Mouse (Mus musculus) left cerebral cortex, adult 9 months (tissue): ENCODE measurements around the gene Trim6.
"Not testable (repeated sequence)": the region's sequence is repeated elsewhere in the genome, so short reads cannot be mapped to it uniquely, and the experiment has no call there.

Experiments
- DNase-seq, 2 experiments: peaks; one replicate each; pipeline ENCODE4 v3.0.0; 2022; ENCODE audit warnings: low spot score in 2 of 2

Trim6 gene

DNA sequence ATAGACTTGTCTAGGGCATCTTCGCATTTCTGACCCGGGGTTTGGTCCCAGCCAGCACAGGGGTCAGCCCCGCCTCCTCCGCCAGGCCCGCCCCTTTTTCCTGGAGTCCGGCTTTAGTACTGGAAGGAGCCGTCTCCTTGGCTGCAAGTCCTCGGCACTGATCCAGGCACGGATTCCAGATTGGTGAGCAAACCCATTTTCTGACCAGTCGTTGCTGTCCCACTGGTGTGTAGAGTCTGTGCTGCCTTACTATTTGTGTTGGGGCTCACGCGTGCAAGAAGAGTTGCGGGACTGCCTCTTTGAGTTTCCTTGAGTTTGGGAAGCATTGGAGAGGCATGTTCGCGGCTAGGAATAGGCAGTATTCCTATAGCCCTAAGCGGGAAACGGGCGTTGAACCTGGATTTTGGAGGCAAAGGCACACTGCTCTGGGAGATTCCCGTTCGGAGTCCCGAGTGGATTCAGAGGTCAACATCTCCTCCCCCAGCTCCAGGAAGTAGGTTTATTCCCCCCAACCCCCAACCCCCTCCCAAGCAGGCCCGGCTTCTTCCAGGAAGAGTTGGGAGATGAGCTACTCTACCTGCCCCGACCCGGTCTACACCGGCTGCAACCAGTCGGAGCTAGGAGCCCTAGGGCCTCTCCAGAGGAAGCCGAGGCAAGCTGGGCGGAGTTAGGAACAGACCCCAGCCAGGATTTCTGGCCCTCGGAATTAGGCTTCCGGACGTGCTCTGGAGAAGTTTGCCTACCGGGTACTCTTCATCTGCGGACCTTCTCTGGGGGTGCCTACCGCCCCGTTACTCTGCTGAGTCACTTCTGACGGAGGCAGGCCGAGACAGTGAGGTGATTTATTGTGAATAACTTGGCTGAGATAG, at the start of gene Trim6:
TSS of gene Trim6 (plus strand) at position 93 of the 869 bp plus-strand sequence.
- peak in 1 of 2 experiments; percentile 3 for DNase-seq

DNA sequence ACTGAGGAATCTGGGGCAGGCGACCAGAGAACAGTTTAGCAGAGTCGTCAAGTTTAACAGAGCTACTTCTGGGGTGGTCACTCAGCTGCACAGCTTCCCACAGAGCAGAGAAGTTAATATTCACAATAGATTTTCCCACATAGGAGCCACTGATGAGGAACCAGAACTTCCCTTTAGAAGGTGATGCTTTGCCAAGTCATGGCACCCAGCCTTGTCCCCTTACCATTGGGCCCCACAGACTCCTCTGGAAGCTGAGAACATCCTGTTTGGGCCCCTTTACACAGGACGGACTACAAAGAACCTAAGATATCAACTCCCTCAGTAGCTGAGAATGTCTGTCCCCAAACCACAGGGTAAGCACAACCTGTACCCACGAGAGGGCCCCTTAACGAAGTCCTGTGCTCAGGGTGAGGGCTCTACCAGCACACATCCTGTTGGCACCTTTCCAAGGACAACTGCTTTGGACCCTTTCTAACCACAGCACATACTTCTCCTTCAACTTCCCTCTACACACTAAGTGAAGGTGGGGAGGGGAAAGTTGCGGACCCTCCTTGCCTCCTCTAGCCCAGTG, 48.9 kb upstream of the Trim6 start:
- no peak for DNase-seq

DNA sequence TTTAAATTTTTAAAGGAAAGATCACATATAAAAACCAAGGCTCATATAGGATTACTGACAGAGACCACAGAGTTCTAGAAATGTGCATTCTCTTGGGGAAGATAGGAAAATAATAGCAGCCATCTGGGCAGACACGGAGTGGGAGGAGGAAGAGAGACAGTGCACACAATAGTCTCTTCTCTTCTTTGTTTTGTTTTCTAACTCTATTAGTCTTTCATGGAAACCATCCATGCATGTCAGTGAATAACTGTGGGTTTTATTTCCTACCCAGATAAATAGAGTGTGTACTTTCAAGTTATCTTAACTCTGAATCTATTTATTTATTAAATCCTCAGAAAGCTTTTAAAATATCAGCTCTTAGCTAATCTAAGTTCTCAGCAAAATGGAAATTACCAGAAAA, 43.5 kb upstream of the Trim6 start:
- no peak for DNase-seq

DNA sequence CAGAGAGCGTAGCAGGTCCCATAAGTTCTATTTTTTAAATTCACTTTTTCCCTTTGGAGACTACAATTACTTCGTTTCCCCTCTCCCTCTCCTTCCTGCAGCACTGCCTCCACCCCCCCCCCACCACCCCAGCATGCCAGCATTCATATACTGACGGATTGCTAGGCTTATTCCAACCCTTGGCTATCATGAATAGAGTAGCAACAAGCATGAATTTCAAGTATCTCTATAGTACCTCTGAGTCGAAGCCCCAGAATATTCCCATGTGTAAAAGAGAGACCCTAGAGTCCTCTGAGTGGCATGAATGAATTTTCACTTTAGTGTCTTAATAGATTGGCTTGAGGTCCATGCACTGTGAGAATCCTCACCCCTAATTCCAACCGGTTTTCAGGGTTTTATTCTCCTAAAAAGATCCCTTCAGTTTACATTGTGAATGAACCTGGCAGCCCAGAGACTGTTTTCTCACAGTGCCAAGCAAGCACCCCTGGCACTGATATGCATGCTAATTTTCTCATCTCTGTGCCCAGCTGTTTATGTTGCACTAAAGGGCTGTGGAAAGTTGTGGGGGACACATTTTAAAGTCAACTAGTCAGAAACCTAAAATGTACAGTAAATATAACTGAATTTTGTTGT, 40.1 kb upstream of the Trim6 start:
- DNase-seq = no peak

DNA sequence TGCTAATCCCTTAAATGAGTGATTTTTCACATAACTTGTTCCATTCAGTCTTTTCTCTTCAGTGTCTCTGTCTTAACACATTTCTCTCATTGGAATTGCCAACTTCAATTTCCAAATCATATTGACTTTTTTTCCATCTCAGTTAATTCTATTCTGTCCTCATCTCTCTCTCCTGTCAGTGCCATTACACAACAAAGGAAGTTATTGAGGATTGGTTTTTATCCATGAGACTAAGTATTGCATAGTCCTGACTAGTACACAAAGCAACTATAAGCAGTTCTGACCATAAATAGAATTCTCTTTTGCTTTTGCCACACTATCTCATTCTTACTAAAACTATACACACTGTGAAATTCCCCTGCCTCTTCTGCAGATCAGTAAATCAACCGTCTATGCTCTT, 39.5 kb upstream of the Trim6 start:
- no peak for DNase-seq

DNA sequence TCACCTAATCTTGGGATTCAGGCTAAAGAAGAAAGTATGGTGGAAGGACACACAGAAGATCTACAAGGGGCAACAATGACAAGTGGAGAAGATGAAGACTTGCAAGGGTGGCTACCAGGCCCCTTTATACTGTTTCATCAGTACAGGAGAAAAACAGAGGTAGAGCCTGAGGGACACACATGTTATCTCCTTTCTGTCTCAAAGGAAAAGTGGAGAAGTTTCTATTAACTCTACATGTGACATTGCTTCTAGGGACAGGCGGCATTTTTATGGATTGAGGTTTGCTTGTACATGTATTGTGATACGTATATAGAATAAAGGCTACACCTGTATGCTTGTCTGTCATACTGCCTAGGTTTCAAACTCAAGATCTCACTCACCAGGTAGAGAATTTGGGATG, 35.3 kb upstream of the Trim6 start, which contains the start of gene Olfr648:
TSS of gene Olfr648 (minus strand) at position 101 of the 400 bp plus-strand sequence.
- DNase-seq = no peak

DNA sequence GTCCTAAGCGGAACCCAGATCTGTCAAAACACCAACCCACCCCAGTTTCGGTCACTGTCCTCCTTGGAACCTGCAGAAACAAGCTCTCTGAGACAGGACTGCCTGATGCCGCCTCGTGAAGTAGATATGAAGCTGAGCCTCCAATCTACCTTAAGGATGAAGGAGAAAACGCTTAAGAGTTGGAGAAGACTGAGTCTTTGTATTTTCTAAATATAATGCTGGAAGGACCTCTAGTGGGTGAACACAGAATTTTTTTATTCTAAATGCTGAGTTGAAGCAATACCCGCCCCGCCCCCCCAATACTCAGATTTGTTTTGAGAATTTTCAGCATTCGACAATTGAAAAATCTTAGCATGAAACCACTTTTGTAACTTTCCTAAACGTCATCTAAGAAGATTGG, 27.3 kb upstream of the Trim6 start:
- DNase-seq = no peak

DNA sequence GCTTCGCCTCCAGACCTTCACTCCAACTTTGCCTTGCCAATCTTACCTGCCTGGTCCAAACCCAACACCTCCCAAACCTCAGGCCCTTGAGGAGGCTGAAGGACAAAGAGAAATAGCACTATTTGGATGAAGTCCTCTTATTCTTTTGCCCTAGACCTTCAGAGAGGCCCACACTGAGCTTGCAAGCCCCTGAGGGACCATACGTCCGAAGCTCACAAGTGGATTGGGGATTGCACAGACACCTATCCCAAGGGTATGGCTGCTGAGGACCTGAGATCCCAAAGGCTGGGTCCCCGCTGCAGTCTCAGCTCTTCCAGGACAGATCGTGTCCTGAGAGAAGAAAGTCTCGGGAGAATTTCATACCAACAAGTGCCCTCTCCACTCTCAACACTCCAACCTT, 22.7 kb upstream of the Trim6 start, which contains the start of gene Olfr649:
TSS of gene Olfr649 (minus strand) at position 101 of the 400 bp plus-strand sequence.
- no peak for DNase-seq

DNA sequence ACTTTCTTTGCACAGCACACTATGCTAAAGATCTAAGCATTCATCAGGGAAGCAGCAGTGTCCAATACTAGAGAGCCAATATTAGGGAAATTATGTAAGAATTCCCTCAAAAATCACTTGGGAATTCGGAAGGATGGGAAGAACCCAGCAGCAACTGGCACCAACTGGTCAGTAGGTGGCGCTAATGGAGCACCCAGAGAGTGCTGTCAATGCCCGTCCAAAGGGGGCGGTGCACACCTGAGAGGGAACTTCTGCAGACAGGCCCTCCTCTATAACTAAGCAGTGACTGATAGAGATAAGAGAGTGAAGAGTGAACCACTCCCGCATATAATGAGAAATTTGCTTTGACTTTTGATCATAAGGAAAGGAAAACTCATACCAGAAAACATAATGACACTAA, 18.8 kb upstream of the Trim6 start:
- peak in 1 of 2 experiments; percentile 38 for DNase-seq

DNA sequence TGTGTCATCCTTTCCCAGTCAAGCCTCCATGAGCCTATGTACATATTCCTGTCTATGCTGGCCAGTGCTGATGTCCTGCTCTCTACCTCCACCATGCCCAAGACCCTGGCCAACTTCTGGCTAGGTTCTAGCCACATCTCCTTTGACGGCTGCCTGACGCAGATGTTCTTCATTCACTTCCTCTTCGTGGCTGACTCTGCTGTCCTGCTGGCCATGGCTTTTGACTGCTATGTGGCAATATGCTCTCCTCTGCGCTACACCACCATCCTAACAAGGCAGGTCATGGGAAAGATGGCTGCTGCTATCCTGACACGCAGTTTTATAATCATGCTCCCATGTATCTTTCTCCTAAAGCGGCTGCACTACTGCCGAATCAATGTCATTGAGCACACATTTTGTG, 12.4 kb upstream of the Trim6 start:
- DNase-seq = no peak

DNA sequence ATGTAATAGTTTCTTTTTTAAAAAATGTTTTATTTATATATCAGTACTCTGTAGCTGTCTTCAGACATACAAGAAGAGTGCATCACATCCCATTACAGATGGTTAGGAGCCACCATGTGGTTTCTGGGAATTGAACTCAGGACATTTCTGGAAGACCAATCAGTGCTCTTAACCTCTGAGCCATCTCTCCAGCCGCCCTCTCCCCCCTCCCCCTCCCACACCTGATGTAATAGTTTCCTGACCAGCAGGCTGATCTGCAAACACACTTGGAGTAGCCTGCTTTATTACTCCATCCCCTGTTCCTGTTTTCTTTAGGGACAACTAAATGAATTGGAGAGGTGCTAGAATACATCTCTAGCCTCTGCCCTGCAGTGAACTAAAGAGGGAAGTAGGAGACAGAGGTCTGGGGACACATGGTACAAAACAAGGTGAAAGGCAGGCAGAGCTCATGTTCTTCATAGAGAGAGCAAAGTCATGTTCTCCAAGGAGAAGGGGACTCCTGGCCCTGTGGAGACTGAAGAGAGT, 2.5 kb upstream of the Trim6 start:
- DNase-seq = no peak

DNA sequence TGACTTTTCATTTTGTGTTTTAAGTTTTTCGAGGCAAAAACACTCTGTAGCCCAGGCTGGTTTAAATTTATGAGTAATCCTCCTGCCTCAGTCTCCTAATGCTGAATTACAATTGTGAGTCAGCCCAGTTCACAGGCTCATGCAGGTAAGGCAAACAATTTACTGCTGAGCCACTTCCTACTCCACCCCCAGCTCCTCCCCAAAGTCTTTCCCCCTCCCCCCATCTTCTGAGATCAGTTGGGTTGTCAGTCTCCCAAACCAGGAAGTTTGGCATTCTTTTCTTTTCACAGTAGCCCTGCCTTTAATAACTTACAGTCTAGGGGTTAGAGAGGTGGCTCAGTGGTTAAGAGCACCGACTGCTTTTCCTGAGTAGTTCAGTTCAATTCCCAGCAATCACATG, 712 bp upstream of the Trim6 start:
- no peak for DNase-seq

DNA sequence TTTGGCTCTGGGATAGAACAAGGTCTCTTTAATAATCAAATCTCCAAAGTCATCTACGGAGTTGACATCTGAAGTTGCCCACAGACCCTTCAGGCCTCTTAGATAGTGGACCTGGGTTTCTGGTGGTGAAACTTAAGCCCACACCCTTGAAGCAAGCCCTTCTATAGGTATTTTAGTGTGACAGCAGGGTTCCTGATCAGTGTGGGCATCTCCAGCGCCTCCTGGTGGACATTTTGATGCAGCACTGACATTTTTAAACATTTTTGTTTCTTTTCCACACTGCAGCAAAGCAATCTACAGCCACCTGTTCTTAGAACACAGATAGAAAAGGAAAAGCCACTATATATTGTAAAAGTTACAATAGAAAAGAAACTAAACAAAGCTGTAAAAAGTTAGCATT, 12.6 kb downstream of the Trim6 start:
- DNase-seq = no peak

DNA sequence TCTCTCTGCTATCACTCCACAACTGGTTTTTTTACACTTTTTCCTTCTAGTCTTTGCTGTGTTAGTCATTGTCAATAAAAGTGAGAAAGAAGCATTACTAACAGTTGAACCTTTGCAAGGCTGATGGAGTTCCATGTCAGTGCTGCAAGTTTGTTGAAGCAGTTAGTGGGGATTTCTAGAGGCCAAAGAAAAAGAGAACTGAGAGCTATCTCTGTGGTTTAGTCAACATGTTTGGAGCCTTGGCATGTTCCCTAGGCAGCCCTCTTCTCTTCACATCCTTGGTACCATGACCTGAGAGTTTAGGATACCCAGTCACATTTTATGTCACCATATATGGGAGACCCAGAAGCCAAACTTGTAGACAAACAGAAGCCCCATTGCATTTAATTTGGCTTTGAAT, 22.3 kb downstream of the Trim6 start:
- no peak for DNase-seq

DNA sequence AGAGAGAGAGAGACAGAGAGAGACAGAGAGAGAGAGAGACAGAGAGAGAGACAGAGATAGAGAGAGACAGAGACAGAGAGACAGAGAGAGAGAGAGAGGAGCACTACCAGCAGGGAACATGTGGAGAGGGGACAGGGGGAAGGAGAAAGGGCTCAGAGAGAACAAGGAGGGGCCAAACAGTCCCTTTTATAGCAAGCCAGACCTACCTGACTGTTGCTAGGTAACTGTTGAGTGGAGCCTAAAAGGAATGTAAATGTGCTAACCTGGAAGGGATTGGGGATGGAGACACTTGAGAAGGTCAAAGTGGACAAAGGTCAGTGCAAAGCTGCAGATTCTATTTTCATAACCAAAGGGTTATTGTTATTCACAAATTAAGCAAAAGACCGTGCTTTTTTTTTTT, 25.0 kb downstream of the Trim6 start:
- DNase-seq = no peak

DNA sequence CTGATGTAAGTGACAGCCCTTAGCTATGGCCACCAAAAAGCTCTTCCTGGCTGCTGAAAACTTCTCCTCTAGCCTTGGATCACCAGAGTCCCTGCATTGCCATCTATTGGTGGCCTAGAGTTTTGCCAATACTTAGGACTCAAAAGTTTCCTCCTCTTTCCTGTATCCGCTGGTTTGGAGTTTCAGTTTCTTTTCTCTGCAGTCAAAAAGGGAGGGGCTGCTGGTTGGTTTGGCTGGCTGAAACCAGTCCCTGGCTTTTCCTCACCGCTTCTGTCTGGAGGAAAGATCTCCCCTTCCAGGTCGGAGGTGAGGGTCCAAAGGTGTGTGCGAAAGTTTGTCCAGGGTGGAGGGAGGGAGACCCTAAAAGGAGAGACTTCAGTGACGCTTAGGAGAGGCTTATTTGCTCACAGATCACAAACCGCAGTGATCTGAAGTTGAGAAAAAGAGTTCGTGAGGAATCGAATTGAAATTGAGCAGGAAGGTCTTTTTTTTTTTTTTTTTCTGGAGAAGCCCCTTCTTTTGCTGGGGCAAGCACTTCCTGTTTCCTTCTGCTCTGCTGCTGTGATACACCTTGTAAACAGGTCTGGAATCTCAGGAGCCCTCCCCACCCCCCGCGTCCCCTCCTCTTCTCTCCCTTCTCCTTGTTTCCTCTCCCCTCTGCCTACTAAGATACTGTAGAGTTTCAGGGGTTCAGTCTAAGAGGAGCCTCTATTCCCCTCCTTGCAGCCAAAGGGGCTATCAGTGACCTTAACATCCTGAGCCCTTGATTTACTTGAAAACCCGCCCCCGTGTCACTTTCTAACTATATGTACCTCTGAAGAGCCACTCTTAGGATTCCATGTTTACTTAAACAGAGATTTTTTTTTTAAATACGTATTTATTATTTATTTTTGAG, 25.9 kb downstream of the Trim6 start, which contains the start of gene Trim34a:
TSS of gene Trim34a (plus strand) at position 171 of the 895 bp plus-strand sequence.
- DNase-seq = peak in 1 of 2 experiments; percentile 22

DNA sequence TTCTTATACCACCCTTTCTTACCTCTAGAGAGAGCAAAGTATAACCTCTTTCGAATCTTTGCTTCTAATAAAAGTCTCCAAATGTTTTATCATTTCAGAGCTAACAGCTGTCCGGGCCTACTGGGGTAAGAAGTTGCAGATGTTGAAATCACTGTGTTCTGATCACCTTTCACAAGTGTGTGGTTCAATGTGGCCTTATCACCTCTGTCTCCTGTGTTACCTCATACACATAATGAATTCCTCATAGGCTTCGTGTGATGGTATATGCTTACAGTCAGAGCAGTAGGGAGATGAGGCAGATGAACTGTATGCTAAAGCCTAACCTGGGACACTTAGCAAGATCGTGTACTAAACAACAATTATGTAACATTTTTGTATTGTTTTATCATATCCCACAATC, 41.8 kb downstream of the Trim6 start:
- not testable (repeated sequence) for DNase-seq

DNA sequence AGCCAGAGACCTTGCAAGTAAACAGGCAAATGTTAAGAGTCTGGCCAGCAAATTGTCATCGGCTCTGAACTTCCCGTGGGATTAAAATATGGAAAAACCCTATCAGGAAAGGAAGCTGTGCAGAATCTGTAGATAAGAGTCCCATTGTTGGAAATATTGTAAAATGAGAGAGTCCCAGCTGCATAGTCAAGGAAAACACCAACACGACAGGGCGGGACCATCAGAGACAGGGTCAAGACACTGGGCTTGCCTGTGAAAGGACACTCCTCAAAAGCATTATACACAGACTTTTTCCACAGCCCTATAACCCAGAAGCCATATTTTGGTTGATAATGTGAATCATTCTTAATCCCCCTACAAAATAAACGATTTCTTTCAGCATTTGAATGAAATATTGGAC, 46.7 kb downstream of the Trim6 start:
- DNase-seq = not testable (repeated sequence)

DNA sequence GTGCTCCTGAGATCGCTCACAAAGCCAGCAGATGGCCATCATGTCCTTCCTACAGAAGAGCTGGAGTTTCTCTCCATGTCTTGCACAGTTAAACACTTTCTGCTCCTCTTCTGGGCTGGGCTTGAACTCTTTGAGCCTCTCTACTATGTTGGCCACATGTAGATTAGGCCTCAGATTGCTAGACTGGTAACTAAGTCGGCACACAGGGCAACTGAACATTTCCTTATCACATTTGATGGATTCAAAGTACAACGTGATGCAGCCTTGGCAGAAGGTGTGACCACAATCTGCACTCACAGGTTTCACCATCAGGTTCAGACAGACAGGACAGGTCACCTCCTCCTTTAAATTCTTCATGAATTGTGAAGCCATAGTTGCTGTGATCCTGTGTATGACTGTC, 60.8 kb downstream of the Trim6 start:
- DNase-seq = not testable (repeated sequence)
